Mouse (Mus musculus): ENCODE measurements around the gene P2rx6.
"Not testable (repeated sequence)": the region's sequence is repeated elsewhere in the genome, so short reads cannot be mapped to it uniquely, and the experiment has no call there.

The P2rx6 gene

GRCm38 (mm10) chr16:17559396-17560027 is 2.2 kb upstream of the P2rx6 start:
- intact Hi-C loops (cut with DNase I): loop anchor here (2.0 to 5.0 kb wide), 2 partner anchors 43 to 57 kb away; no protein-coding TSS in a partner anchor

GRCm38 (mm10) chr16:17561128-17561750 is 446 bp upstream of the P2rx6 start, which contains the start of gene Lrrc74b:
Gene Lrrc74b, minus strand, starts transcription at chr16:17561247.
- intact Hi-C loops (cut with DNase I): no loop called here

GRCm38 (mm10) chr16:17563580-17563979 is 1.9 kb downstream of the P2rx6 start:
- intact Hi-C loops (cut with DNase I): no loop called here

- intact Hi-C loops (cut with DNase I): no loop called here
Measured at GRCm38 (mm10) chr16:17564221-17564620, 2.5 kb downstream of the P2rx6 start.

GRCm38 (mm10) chr16:17564771-17565170 is 3.1 kb downstream of the P2rx6 start:
- intact Hi-C loops (cut with DNase I): no loop called here

- intact Hi-C loops (cut with DNase I): no loop called here
Measured at GRCm38 (mm10) chr16:17566186-17566585, 4.5 kb downstream of the P2rx6 start.

- intact Hi-C loops (cut with DNase I): no loop called here
Measured at GRCm38 (mm10) chr16:17575870-17576824, 14.5 kb downstream of the P2rx6 start.

- intact Hi-C loops (cut with DNase I): no loop called here
Measured at GRCm38 (mm10) chr16:17576825-17577215, 15.1 kb downstream of the P2rx6 start.

- intact Hi-C loops (cut with DNase I): no loop called here
Measured at GRCm38 (mm10) chr16:17583064-17583463, 21.4 kb downstream of the P2rx6 start, which contains the start of gene Slc7a4. Gene Slc7a4, minus strand, starts transcription at chr16:17583214.

- intact Hi-C loops (cut with DNase I): no loop called here
Measured at GRCm38 (mm10) chr16:17584555-17584954, 22.9 kb downstream of the P2rx6 start.

- intact Hi-C loops (cut with DNase I): no loop called here
Measured at GRCm38 (mm10) chr16:17590731-17591130, 29.0 kb downstream of the P2rx6 start.

- intact Hi-C loops (cut with DNase I): loop anchor here (5.0 kb wide), 1 partner anchor 44 kb away; no protein-coding TSS in a partner anchor
Measured at GRCm38 (mm10) chr16:17600944-17601562, 39.4 kb downstream of the P2rx6 start.

GRCm38 (mm10) chr16:17604941-17605340 is 43.3 kb downstream of the P2rx6 start:
- intact Hi-C loops (cut with DNase I): loop anchor here (5.0 kb wide), 1 partner anchor 48 kb away; no protein-coding TSS in a partner anchor

- intact Hi-C loops (cut with DNase I): no loop called here
Measured at GRCm38 (mm10) chr16:17605684-17606083, 44.0 kb downstream of the P2rx6 start.

- intact Hi-C loops (cut with DNase I): no loop called here
Measured at GRCm38 (mm10) chr16:17611383-17611782, 49.7 kb downstream of the P2rx6 start.

- intact Hi-C loops (cut with DNase I): not testable (repeated sequence)
Measured at GRCm38 (mm10) chr16:17614740-17615139, 53.1 kb downstream of the P2rx6 start.

- intact Hi-C loops (cut with DNase I): loop anchor here (2.0 kb wide), 1 partner anchor 57 kb away; no protein-coding TSS in a partner anchor
Measured at GRCm38 (mm10) chr16:17616212-17616611, 54.5 kb downstream of the P2rx6 start.

- intact Hi-C loops (cut with DNase I): loop anchor here (2.0 kb wide), 1 partner anchor 59 kb away; no protein-coding TSS in a partner anchor
Measured at GRCm38 (mm10) chr16:17617922-17618565, 56.4 kb downstream of the P2rx6 start.

- intact Hi-C loops (cut with DNase I): no loop called here
Measured at GRCm38 (mm10) chr16:17619198-17620105, 57.8 kb downstream of the P2rx6 start, which contains the start of gene Smpd4. Gene Smpd4, plus strand, starts transcription at chr16:17619354.
